Mouse (Mus musculus): ENCODE measurements around the gene Lypla2.

Gene Lypla2

GRCm38 (mm10) chr4:135920304-135921241 is 51.9 kb downstream of the Lypla2 start, which contains the start of gene Fuca1:
TSS of gene Fuca1 (plus strand) at chr4:135920735.
- peak; percentile 97 for DNase-seq (ENCODE audit: low read depth)

- DNase-seq (ENCODE audit: low read depth): no peak
Measured at GRCm38 (mm10) chr4:135919280-135919639, 53.2 kb downstream of the Lypla2 start.

GRCm38 (mm10) chr4:135918635-135919279 is 53.7 kb downstream of the Lypla2 start:
- DNase-seq (ENCODE audit: low read depth): no peak
